Mouse (Mus musculus) hindbrain, embryonic 11.5 days (tissue): ENCODE results near the gene Dhx9. TPM values are rescaled to one million over a fixed set of nuclear protein-coding genes. Genes with fewer than 3 reads are reported as not detected.
"Not testable (repeated sequence)": the region's sequence is repeated elsewhere in the genome, so short reads cannot be mapped to it uniquely, and the experiment has no call there.

Experiments used
- ATAC-seq: fragments of 200-750 bp; cut with Nextera tagmentation; 2 replicates; pipeline ENCODE4 v1.8.0; 2017; ENCODE audit warnings: mild to moderate bottlenecking, moderate TSS enrichment, moderate library complexity; ENCODE audit not compliant: low FRiP score
- DNase-seq: peaks from one replicate; pipeline ENCODE4 v3.0.0-alpha.2; 2015; ENCODE audit warnings: low spot score
- H3K27ac ChIP-seq: fragments of 300-500 bp; sonication (generic); 2 replicates; pipeline ENCODE4 v1.5.1; 2014; ENCODE audit warnings: mild to moderate bottlenecking, low read depth, low read length
- H3K27me3 ChIP-seq: fragments of 300-500 bp; sonication (generic); 2 replicates; pipeline ENCODE4 v1.6.1; 2014; ENCODE audit warnings: mild to moderate bottlenecking, low read length, moderate library complexity, mixed read lengths; ENCODE audit not compliant: control insufficient read depth, insufficient read depth
- H3K36me3 ChIP-seq: fragments of 300-500 bp; sonication (generic); 2 replicates; pipeline ENCODE4 v1.6.1; 2014; ENCODE audit warnings: mild to moderate bottlenecking, low read length, moderate library complexity, mixed read lengths; ENCODE audit not compliant: control insufficient read depth, insufficient read depth
- H3K4me1 ChIP-seq: fragments of 300-500 bp; sonication (generic); replicated peaks from 2 replicates; pipeline ENCODE4 v1.6.1; 2014; ENCODE audit warnings: low read length, mixed read lengths; ENCODE audit not compliant: control insufficient read depth, insufficient read depth
- H3K4me2 ChIP-seq: fragments of 300-500 bp; sonication (generic); replicated peaks from 2 replicates; pipeline ENCODE4 v1.6.1; 2014; ENCODE audit warnings: mild to moderate bottlenecking, low read depth, low read length
- H3K4me3 ChIP-seq: fragments of 300-500 bp; sonication (generic); 2 replicates; pipeline ENCODE4 v1.5.1; 2014; ENCODE audit warnings: low read depth, low read length
- H3K9ac ChIP-seq: fragments of 300-500 bp; sonication (generic); 2 replicates; pipeline ENCODE4 v1.6.1; 2014; ENCODE audit warnings: low read depth, low read length
- H3K9me3 ChIP-seq: fragments of 300-500 bp; sonication (generic); 2 replicates; pipeline ENCODE4 v1.6.1; 2016; ENCODE audit warnings: low read length; ENCODE audit not compliant: control insufficient read depth
- WGBS: fragments of 180-500 bp; shearing (Covaris S2); extraction: QIAGEN DNeasy Blood & Tissue Kit; methylation state at CpG from one replicate; pipeline ENCODE4 v1.1.7; 2014; 5-methylcytosine and 5-hydroxymethylcytosine counted together
- polyA plus RNA-seq: library from polyadenylated mRNA; unstranded; fragments of >200 nt; fragmentation: Nextera tagmentation; extraction: Ambion mirVana; gene quantifications from 2 replicates; pipeline ENCODE4 v1.2.1, GENCODE M21; 2014

The Dhx9 gene
- polyA plus RNA-seq, 1 experiment from 2014 or later, result 61.3 TPM

DNA sequence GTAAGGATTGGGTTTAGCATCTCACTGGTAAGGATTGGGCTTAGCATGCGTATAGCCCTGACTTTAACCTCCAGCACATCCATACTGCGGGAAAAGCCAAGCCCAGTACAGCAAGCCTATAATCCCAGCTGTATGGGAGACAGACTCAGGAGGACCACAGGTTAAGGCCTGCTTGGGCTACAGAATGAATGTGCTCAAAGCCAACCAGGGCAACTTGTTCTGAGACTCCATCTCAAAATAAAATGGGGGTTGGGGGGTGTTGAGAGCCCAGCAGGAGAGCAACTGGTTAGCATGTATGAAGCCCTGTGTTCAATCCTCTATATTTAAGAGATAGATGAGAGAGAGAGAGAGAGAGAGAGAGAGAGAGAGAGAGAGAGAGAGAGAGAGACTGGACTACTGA lies 3.9 kb upstream of the Dhx9 start:
- DNase-seq (no peak), ATAC-seq (no peak)
- H3K4me3 ChIP-seq, result no peak overlapping the region
- H3K4me2 ChIP-seq, result no peak overlapping the region
- H3K27ac ChIP-seq, result no peak overlapping the region
- H3K27me3 ChIP-seq, result no peaks in the 10 kb centered on the region
- no peaks in the 10 kb centered on the region for H3K9me3 ChIP-seq
- no peaks in the 10 kb centered on the region for H3K36me3 ChIP-seq
- no peaks in the 10 kb centered on the region for H3K4me1 ChIP-seq
- no peak overlapping the region for H3K9ac ChIP-seq
- 79% methylated on average over 2 of the region's 2 CpGs for WGBS

DNA sequence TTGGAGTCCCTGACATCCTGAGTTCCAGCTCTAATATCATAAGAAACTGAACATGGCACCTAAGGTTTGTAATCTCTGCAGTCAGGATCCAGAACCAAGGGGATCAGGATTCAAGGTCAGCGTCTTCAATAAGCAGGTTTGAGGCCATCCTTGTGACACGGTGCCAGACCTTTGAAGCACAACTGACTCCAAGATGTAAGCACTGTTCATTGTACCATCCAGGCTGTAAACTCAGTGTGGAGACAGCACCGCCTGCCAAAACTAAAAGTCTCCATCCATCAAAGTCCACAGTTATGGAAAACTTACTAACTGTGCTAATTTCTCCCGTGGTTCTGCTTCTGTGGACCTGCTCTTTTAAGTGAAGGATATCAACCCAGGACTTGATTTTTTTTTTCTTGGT lies 2.5 kb upstream of the Dhx9 start:
- no peak overlapping the region for H3K9ac ChIP-seq
- no peaks in the 10 kb centered on the region for H3K4me1 ChIP-seq
- H3K9me3 ChIP-seq, result no peaks in the 10 kb centered on the region
- H3K27ac ChIP-seq, result no peak overlapping the region
- ATAC-seq, result no peak
- 88% methylated on average over 4 of the region's 4 CpGs for WGBS
- no peaks in the 10 kb centered on the region for H3K27me3 ChIP-seq
- H3K4me2 ChIP-seq, result no peak overlapping the region
- H3K4me3 ChIP-seq, result no peak overlapping the region
- DNase-seq, result no peak
- no peaks in the 10 kb centered on the region for H3K36me3 ChIP-seq

DNA sequence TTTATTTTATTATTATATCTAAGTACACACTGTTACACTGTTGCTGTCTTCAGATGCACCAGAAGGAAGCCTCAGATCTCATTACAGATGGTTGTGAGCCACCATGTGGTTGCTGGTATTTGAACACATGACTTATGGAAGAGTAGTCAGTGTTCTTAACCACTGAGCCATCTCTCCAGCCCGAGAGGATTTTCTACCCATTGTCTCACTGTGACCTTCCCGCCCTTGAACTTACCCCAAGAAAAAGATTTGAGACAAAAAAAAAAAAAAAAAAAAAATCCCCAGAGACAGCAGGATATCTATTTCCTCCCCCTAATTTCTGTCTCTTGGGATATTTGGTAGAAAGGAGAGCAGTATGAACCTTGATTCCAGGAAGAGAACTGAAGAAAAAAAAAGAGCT lies 2.1 kb upstream of the Dhx9 start:
- H3K4me1 ChIP-seq, result no peaks in the 10 kb centered on the region
- 57% methylated on average over 2 of the region's 2 CpGs for WGBS
- no peak overlapping the region for H3K4me2 ChIP-seq
- H3K4me3 ChIP-seq, result no peak overlapping the region
- DNase-seq, result no peak
- H3K9ac ChIP-seq, result no peak overlapping the region
- ATAC-seq, result no peak
- no peaks in the 10 kb centered on the region for H3K27me3 ChIP-seq
- H3K27ac ChIP-seq, result no peak overlapping the region
- H3K9me3 ChIP-seq, result no peaks in the 10 kb centered on the region
- H3K36me3 ChIP-seq, result no peaks in the 10 kb centered on the region

DNA sequence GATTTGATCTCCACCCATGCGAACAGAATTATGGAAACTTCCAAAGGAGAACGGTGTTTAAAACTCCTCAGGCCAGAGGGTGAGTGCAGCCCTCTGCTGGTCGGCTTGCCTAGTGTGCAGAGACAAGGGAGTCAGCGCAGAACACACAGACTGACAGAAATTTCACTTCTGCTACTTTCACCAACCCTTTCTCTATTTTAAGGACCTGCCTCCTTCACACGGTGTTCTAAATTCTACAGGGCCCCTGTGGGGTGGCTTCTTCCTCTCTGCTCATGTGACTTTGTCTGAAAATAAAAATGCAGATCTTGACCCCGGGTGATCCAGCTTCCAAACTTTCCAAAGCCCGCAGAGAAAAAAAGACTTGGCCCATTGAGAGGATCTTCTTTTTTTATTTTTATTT lies 1.7 kb upstream of the Dhx9 start:
- H3K9me3 ChIP-seq, result no peaks in the 10 kb centered on the region
- no peak overlapping the region for H3K9ac ChIP-seq
- ATAC-seq, result no peak
- H3K4me3 ChIP-seq, result no peak overlapping the region
- DNase-seq, result no peak
- H3K4me2 ChIP-seq, result no peak overlapping the region
- WGBS, result 56% methylated on average over 7 of the region's 7 CpGs
- H3K36me3 ChIP-seq, result no peaks in the 10 kb centered on the region
- H3K27ac ChIP-seq, result no peak overlapping the region
- H3K27me3 ChIP-seq, result no peaks in the 10 kb centered on the region
- H3K4me1 ChIP-seq, result no peaks in the 10 kb centered on the region

DNA sequence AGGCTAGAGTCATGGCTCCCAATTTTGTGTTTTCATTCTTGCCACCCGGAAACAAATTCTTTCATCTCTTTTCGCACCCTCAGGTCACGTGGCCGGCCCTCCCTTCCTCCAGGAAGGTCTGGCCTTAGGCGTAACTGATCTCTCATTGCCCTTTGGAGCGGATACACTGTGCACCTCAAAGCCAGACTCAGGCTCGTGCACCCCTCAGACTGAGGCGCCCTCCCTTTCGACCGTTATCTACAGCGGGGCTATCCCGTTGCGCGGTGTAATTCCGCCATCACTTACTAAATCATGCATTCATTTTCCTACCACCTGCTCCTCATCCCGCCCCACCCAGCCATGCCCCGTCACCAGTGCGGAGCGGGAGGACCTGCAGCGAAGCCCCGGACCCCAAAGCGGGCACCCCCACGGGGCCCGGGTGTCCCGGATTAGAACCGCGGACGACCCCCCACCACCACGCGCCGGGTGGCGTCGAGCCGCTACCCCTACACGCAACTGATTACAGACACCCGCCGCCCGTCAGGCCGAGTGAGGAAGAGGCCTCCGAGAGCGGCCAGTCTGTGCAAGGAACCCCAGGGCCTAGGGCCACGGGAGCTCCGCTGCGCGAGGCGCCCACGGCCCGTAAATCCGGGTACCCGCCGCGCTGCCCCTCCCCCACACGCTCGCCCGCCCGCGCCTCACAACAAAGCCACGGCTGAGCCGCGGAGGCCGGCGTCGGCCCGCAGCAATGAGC lies 527 bp downstream of the Dhx9 start:
- peak; percentile 84 for ATAC-seq
- H3K27ac ChIP-seq, result peak overlapping the region; percentile 94
- H3K4me1 ChIP-seq, result no peaks in the 10 kb centered on the region
- peak overlapping the region; percentile 99 for H3K4me3 ChIP-seq
- under 1% methylated on average over 63 of the region's 64 CpGs for WGBS
- DNase-seq, result peak; percentile 75
- no peaks in the 10 kb centered on the region for H3K36me3 ChIP-seq
- H3K27me3 ChIP-seq, result no peaks in the 10 kb centered on the region
- peak overlapping the region; percentile 100 for H3K9ac ChIP-seq
- peak overlapping the region; percentile 63 for H3K4me2 ChIP-seq
- no peaks in the 10 kb centered on the region for H3K9me3 ChIP-seq

DNA sequence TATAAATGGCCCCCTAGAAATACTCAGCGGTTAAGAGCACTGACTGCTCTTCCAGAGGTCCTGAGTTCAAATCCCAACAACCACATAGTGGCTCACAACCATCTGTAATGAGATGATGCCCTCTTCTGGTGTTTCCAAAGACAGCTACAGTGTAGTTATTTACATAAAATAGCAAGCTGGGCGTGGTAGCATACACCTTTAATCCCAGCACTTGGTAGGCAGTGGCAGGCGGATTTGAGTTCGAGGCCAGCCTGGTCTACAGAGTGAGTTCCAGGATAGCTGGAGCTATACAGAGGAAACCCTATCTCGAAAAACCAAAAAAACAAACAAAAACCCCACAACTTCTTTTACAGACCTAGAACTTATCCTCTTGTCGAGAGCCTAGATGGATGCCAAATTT lies 1.3 kb downstream of the Dhx9 start:
- Histone ChIP-seq H3K4me2 (peak overlapping the region; percentile 63), H3K4me3 (peak overlapping the region; percentile 99), H3K9ac (peak overlapping the region; percentile 100; the same call in 1 of the 2 replicates)
- not testable (repeated sequence) for H3K36me3 ChIP-seq, DNase-seq, ATAC-seq, H3K27ac ChIP-seq, H3K9me3 ChIP-seq, H3K27me3 ChIP-seq, H3K4me1 ChIP-seq
- WGBS, result 12% methylated on average over 6 of the region's 6 CpGs

DNA sequence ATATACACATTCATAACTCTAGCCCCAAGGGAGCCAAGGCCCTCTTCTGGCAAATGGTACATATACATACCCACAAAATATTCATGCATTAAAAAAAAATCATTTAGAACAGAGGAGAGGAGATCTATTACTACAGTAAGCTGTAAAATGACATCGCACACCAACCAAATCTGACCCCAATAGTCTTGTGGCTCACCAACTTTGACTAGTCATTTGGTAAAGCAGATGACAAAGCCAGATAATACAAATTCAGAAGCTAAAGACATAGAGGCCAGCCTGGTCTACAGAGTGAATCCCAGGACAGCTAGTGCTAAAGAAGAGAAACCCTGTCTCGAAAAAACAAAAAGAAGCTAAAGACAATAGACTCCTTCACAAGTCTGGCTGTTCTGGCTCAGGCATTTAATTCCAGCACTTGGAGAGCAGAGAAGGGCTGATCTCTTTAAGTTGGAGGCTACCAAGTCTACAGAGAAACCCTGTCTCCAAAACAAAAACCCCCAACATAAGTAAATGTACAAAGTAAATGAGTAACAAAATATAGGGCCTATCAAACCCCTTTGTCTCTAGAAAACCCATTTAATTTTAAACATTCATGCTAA lies 2.2 kb downstream of the Dhx9 start:
- Histone ChIP-seq H3K36me3 (no peaks in the 10 kb centered on the region), H3K4me3 (peak overlapping the region; percentile 99), H3K4me2 (peak overlapping the region; percentile 63), H3K9me3 (no peaks in the 10 kb centered on the region), H3K4me1 (no peaks in the 10 kb centered on the region), H3K27ac (no peak overlapping the region), H3K27me3 (no peaks in the 10 kb centered on the region), H3K9ac (peak overlapping the region; percentile 8; the same call in 1 of the 2 replicates)
- ATAC-seq (no peak), DNase-seq (no peak)
- WGBS, result 56% methylated on average over 2 of the region's 2 CpGs

DNA sequence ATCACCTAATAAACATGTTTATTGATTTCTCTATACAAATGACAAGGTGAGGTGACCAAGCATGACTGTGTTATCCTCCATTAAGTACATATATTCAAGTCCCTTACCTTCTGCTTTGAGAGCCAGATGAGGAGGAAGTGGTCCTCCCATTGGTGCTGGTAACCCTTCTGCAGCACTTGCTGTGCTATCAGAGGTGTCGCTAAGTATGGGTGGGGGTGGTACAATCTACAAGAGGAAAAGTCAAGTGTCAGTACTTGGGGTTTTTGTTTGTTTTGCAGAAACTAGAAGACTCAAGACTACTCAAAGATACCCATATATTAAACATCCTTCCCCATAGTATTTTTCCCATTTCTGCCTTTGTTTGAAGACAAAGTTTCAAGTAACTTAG lies 6.4 kb downstream of the Dhx9 start:
- Histone ChIP-seq H3K9ac (no peak overlapping the region), H3K4me3 (no peak overlapping the region), H3K36me3 (peaks cover 8% of the 10 kb centered on the region), H3K9me3 (no peaks in the 10 kb centered on the region), H3K4me1 (no peaks in the 10 kb centered on the region), H3K4me2 (no peak overlapping the region), H3K27ac (no peak overlapping the region), H3K27me3 (no peaks in the 10 kb centered on the region)
- WGBS, result 88% methylated on average over 1 of the region's 1 CpGs
- ATAC-seq (no peak), DNase-seq (no peak)

DNA sequence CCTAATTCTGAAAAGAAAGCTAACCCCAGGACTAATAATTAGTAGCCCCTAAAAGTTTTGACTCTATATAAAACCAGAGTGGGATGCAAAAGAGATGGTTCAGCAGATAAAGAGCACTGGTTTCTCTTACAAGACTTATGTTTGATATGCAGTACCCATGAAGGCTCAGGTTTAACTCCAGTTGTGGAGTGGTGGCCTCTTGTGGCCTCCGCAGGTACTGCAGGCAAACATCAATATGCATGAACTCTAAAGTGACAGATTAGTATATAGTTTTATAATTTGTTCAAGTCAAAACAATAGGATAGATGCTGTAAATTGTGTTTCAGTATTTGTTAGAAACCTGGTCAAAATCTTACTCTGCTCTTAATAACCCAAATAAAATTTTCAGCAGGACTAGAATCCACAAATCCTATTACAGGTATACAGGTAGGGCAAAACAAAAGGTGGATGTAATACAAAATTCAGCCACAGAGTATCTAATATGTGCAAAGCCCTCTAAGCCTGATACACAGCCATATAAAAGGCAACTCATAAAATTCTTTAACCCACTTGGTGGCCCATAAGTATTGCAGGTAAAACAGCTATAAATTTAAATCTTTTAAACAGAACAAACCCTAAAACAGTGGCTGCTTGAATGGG lies 7.0 kb downstream of the Dhx9 start:
- no peaks in the 10 kb centered on the region for H3K9me3 ChIP-seq
- 43% methylated on average over 1 of the region's 1 CpGs for WGBS
- H3K4me2 ChIP-seq, result no peak overlapping the region
- DNase-seq (peak; percentile 87), ATAC-seq (no peak)
- no peak overlapping the region for H3K9ac ChIP-seq
- no peaks in the 10 kb centered on the region for H3K4me1 ChIP-seq
- H3K27ac ChIP-seq, result no peak overlapping the region
- H3K36me3 ChIP-seq, result peaks cover 8% of the 10 kb centered on the region
- H3K4me3 ChIP-seq, result no peak overlapping the region
- H3K27me3 ChIP-seq, result no peaks in the 10 kb centered on the region
